Mouse (Mus musculus): Measurements from ENCODE around the gene Cyp2d11. TPM values are rescaled to one million over a fixed set of nuclear protein-coding genes. Genes with fewer than 3 reads are reported as not detected.

The Cyp2d11 gene
- polyA plus RNA-seq, 1 experiment = not detected

DNA sequence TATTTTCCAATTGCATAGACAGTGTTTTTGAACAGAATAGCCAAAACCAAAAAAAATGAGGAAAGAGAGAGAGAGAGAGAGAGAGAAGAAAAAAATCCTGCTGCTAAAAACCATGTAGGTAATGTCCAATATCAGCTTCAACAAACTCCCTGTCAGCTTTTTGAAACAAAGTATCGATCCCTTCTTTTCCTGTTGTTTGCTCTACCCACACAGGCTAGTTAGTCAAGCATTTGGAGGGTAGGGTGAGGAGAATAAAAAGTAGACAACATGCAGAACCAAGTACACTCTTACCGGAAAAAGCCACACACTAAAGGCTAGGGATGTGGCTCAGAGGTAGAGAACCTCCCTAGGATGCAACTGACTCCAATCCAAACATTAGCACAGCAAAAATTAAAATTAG is 8.1 kb downstream of the Cyp2d11 start:
- TF ChIP-seq CTCF (IDR thresholded peaks at IDR 0.05; ENCODE audit: low read depth, low read length) = no peak
- no peak for TF ChIP-seq EP300 (IDR thresholded peaks at IDR 0.05; ENCODE audit: insufficient read depth, low read depth, low read length)
- TF ChIP-seq POLR2A (IDR thresholded peaks at IDR 0.05; ENCODE audit: insufficient read depth, low read length) = no peak
- no peak overlapping the region for H3K27ac ChIP-seq (ENCODE audit: insufficient read depth, low read length)
- no peak overlapping the region for H3K9ac ChIP-seq (ENCODE audit: low read depth, poor library complexity, severe bottlenecking)
- no peaks in the 10 kb centered on the region for H3K27me3 ChIP-seq (ENCODE audit: control insufficient read depth, insufficient read depth, low read length, poor library complexity, severe bottlenecking)
- no peak overlapping the region for H3K4me3 ChIP-seq (ENCODE audit: low read depth, low read length)
- 0 out of 2 replicates have a peak, but pooled peaks cover 6% of the 10 kb centered on the region for H3K9me3 ChIP-seq (replicated peaks; ENCODE audit: control insufficient read depth, insufficient read depth, low read length, poor library complexity, severe bottlenecking)
- no peaks in the 10 kb centered on the region for H3K36me3 ChIP-seq (ENCODE audit: control insufficient read depth, insufficient read depth, low read length, poor library complexity, severe bottlenecking)
- no peaks in the 10 kb centered on the region for H3K4me1 ChIP-seq (ENCODE audit: control insufficient read depth, insufficient read depth, low read length)

- Histone ChIP-seq H3K27ac (ENCODE audit: insufficient read depth, low read length) (no peak overlapping the region), H3K9me3 (replicated peaks; ENCODE audit: control insufficient read depth, insufficient read depth, low read length, poor library complexity, severe bottlenecking) (0 out of 2 replicates have a peak, but pooled peaks cover 6% of the 10 kb centered on the region)
Observed at GRCm38 (mm10) chr15:82382441-82382840, 11.4 kb downstream of the Cyp2d11 start.

DNA sequence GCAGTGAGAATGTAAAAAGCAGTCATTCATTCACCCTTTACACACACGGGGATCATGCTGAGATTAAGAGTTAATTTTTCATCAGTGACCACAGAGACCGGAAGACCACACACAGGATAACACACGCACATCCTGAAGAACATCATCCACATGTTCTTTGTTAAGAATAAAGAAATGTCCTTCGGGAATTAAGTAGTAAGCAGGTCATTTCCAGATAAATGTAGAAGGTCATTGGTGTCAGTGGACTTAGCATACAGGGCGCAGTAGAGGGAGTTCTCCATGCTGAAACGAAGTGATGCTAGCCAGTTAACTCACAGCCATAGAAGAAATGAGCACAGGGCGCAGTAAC is 13.1 kb downstream of the Cyp2d11 start:
- TF ChIP-seq CTCF (IDR thresholded peaks at IDR 0.05; ENCODE audit: low read depth, low read length) (no peak), POLR2A (IDR thresholded peaks at IDR 0.05; ENCODE audit: insufficient read depth, low read length) (no peak), EP300 (IDR thresholded peaks at IDR 0.05; ENCODE audit: insufficient read depth, low read depth, low read length) (no peak)
- Histone ChIP-seq H3K9me3 (replicated peaks; ENCODE audit: control insufficient read depth, insufficient read depth, low read length, poor library complexity, severe bottlenecking) (0 out of 2 replicates have a peak, but pooled peaks cover 6% of the 10 kb centered on the region), H3K36me3 (ENCODE audit: control insufficient read depth, insufficient read depth, low read length, poor library complexity, severe bottlenecking) (no peaks in the 10 kb centered on the region), H3K27me3 (ENCODE audit: control insufficient read depth, insufficient read depth, low read length, poor library complexity, severe bottlenecking) (no peaks in the 10 kb centered on the region), H3K4me3 (ENCODE audit: low read depth, low read length) (peak overlapping the region; percentile 54), H3K27ac (ENCODE audit: insufficient read depth, low read length) (no peak overlapping the region), H3K4me1 (ENCODE audit: control insufficient read depth, insufficient read depth, low read length) (no peaks in the 10 kb centered on the region), H3K9ac (ENCODE audit: low read depth, poor library complexity, severe bottlenecking) (no peak overlapping the region)

More at GRCm38 (mm10) chr15:82382441-82382840, 11.4 kb downstream of the Cyp2d11 start:
- no peaks in the 10 kb centered on the region for H3K36me3 ChIP-seq (ENCODE audit: control insufficient read depth, insufficient read depth, low read length, poor library complexity, severe bottlenecking)
- H3K9ac ChIP-seq (ENCODE audit: low read depth, poor library complexity, severe bottlenecking) = no peak overlapping the region
- H3K4me1 ChIP-seq (ENCODE audit: control insufficient read depth, insufficient read depth, low read length) = no peaks in the 10 kb centered on the region
- no peak for TF ChIP-seq POLR2A (IDR thresholded peaks at IDR 0.05; ENCODE audit: insufficient read depth, low read length)
- TF ChIP-seq EP300 (IDR thresholded peaks at IDR 0.05; ENCODE audit: insufficient read depth, low read depth, low read length) = no peak
- no peak for TF ChIP-seq CTCF (IDR thresholded peaks at IDR 0.05; ENCODE audit: low read depth, low read length)
- no peak overlapping the region for H3K4me3 ChIP-seq (ENCODE audit: low read depth, low read length)
- H3K27me3 ChIP-seq (ENCODE audit: control insufficient read depth, insufficient read depth, low read length, poor library complexity, severe bottlenecking) = no peaks in the 10 kb centered on the region

- Histone ChIP-seq H3K4me1 (ENCODE audit: control insufficient read depth, insufficient read depth, low read length) (no peaks in the 10 kb centered on the region), H3K9ac (ENCODE audit: low read depth, poor library complexity, severe bottlenecking) (peak within 1 kb of the TSS; percentile 1; the same call in 1 of the 2 replicates), H3K27me3 (ENCODE audit: control insufficient read depth, insufficient read depth, low read length, poor library complexity, severe bottlenecking) (no peaks in the 10 kb centered on the region), H3K4me3 (ENCODE audit: low read depth, low read length) (peak within 1 kb of the TSS; percentile 54), H3K36me3 (ENCODE audit: control insufficient read depth, insufficient read depth, low read length, poor library complexity, severe bottlenecking) (no peaks in the 10 kb centered on the region), H3K9me3 (replicated peaks; ENCODE audit: control insufficient read depth, insufficient read depth, low read length, poor library complexity, severe bottlenecking) (0 out of 2 replicates have a peak, but pooled peaks cover 6% of the 10 kb centered on the region), H3K27ac (ENCODE audit: insufficient read depth, low read length) (no peak within 1 kb of the TSS)
- TF ChIP-seq POLR2A (IDR thresholded peaks at IDR 0.05; ENCODE audit: insufficient read depth, low read length) (no peak), CTCF (IDR thresholded peaks at IDR 0.05; ENCODE audit: low read depth, low read length) (no peak), EP300 (IDR thresholded peaks at IDR 0.05; ENCODE audit: insufficient read depth, low read depth, low read length) (no peak)
Observed at GRCm38 (mm10) chr15:82379871-82380713, 13.7 kb downstream of the Cyp2d11 start, which contains the start of gene Cyp2d22. Cyp2d22 (minus strand) TSS chr15:82380260.

- H3K4me3 ChIP-seq (ENCODE audit: low read depth, low read length) = peak overlapping the region; percentile 54
- 0 out of 2 replicates have a peak, but pooled peaks cover 6% of the 10 kb centered on the region for H3K9me3 ChIP-seq (replicated peaks; ENCODE audit: control insufficient read depth, insufficient read depth, low read length, poor library complexity, severe bottlenecking)
- no peaks in the 10 kb centered on the region for H3K36me3 ChIP-seq (ENCODE audit: control insufficient read depth, insufficient read depth, low read length, poor library complexity, severe bottlenecking)
- H3K27ac ChIP-seq (ENCODE audit: insufficient read depth, low read length) = no peak overlapping the region
- peak overlapping the region; percentile 1; the same call in 1 of the 2 replicates for H3K9ac ChIP-seq (ENCODE audit: low read depth, poor library complexity, severe bottlenecking)
- no peaks in the 10 kb centered on the region for H3K4me1 ChIP-seq (ENCODE audit: control insufficient read depth, insufficient read depth, low read length)
- no peaks in the 10 kb centered on the region for H3K27me3 ChIP-seq (ENCODE audit: control insufficient read depth, insufficient read depth, low read length, poor library complexity, severe bottlenecking)
- TF ChIP-seq EP300 (IDR thresholded peaks at IDR 0.05; ENCODE audit: insufficient read depth, low read depth, low read length) = no peak
- TF ChIP-seq CTCF (IDR thresholded peaks at IDR 0.05; ENCODE audit: low read depth, low read length) = no peak
- no peak for TF ChIP-seq POLR2A (IDR thresholded peaks at IDR 0.05; ENCODE audit: insufficient read depth, low read length)
Observed at GRCm38 (mm10) chr15:82379511-82379870, 14.3 kb downstream of the Cyp2d11 start.

Measured in ES-Bruce4 (cell line).